Mouse (Mus musculus) intestine, postnatal 0 days (tissue): ENCODE results near the gene Prkcb. TPM values are rescaled to one million over a fixed set of nuclear protein-coding genes. Genes with fewer than 3 reads are reported as not detected.
"Not testable (repeated sequence)": the region's sequence is repeated elsewhere in the genome, so short reads cannot be mapped to it uniquely, and the experiment has no call there.

ENCODE experiments used
- ATAC-seq: fragments of 200-750 bp; cut with Nextera tagmentation; 2 replicates; pipeline ENCODE4 v1.8.0; 2017; ENCODE audit warnings: mild to moderate bottlenecking, moderate TSS enrichment, moderate library complexity
- H3K27ac ChIP-seq: fragments of 300-500 bp; sonication (generic); 2 replicates; pipeline ENCODE4 v1.5.1; 2014; ENCODE audit warnings: mild to moderate bottlenecking, low read depth, low read length, moderate library complexity
- H3K27me3 ChIP-seq: fragments of 300-500 bp; sonication (generic); replicated peaks from 2 replicates; pipeline ENCODE4 v1.6.1; 2014; ENCODE audit warnings: low read length, mixed read lengths; ENCODE audit not compliant: control insufficient read depth, insufficient read depth
- H3K36me3 ChIP-seq: fragments of 300-500 bp; sonication (generic); 2 replicates; pipeline ENCODE4 v1.6.1; 2014; ENCODE audit warnings: mild to moderate bottlenecking, moderate library complexity; ENCODE audit not compliant: control insufficient read depth, insufficient read depth
- H3K4me1 ChIP-seq: fragments of 300-500 bp; sonication (generic); replicated peaks from 2 replicates; pipeline ENCODE4 v1.6.1; 2014; ENCODE audit warnings: antibody characterized with exemption, low read length, mixed read lengths; ENCODE audit not compliant: control insufficient read depth, insufficient read depth
- H3K4me2 ChIP-seq: fragments of 300-500 bp; sonication (generic); replicated peaks from 2 replicates; pipeline ENCODE4 v1.6.1; 2014; ENCODE audit warnings: low read depth, mild to moderate bottlenecking, moderate library complexity
- H3K4me3 ChIP-seq: fragments of 300-500 bp; sonication (generic); 2 replicates; pipeline ENCODE4 v1.5.1; 2014; ENCODE audit warnings: low read depth, low read length
- H3K9ac ChIP-seq: fragments of 300-500 bp; sonication (generic); 2 replicates; pipeline ENCODE4 v1.6.1; 2014; ENCODE audit warnings: mild to moderate bottlenecking, low read depth, low read length
- H3K9me3 ChIP-seq: fragments of 300-500 bp; sonication (generic); 2 replicates; pipeline ENCODE4 v1.6.1; 2016; ENCODE audit warnings: mixed run types; ENCODE audit not compliant: control insufficient read depth
- CTCF ChIP-seq: sonication (generic); IDR thresholded peaks from 2 replicates; pipeline ENCODE4 v1.5.1; 2016; ENCODE audit warnings: low read depth, mild to moderate bottlenecking, control low read depth, antibody characterized with exemption, moderate library complexity
- WGBS: fragments of 180-500 bp; shearing (Covaris S2); extraction: QIAGEN DNeasy Blood & Tissue Kit; methylation state at CpG from one replicate; pipeline ENCODE4 v1.1.7; 2014; 5-methylcytosine and 5-hydroxymethylcytosine counted together
- polyA plus RNA-seq: library from polyadenylated mRNA; unstranded; fragments of >200 nt; fragmentation: Nextera tagmentation; extraction: Ambion mirVana; gene quantifications from 2 replicates; pipeline ENCODE4 v1.2.1, GENCODE M21; 2015

Prkcb gene
- 4.7 and 5.1 TPM in 2 replicates for polyA plus RNA-seq

- peaks cover 24% of the 10 kb centered on the region for H3K27me3 ChIP-seq
Observed at GRCm38 (mm10) chr7:122288605-122289242, at the start of gene Prkcb. Gene Prkcb (plus strand): TSS chr7:122288751.

DNA sequence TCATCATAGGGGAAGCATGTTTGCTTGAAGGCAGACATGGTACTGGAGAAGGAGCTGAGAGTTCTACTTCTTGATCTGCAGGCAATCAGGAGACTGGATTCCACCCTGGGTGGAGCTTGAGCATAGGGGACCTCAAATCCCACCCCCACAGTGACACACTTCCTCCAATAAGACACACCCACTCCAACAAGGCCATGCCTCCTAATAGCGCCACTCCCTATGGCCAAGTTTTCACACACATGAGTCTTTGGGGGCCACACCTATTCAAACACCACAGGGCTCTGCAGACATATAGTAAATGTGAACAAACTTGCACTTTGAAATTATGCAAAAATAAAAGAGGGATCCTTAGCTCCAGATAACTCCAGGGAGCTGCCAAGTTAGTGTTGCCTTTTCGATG is 49.6 kb upstream of the Prkcb start:
- no peak for ATAC-seq
- Histone ChIP-seq H3K4me1 (no peaks in the 10 kb centered on the region), H3K9me3 (no peaks in the 10 kb centered on the region), H3K27ac (no peak overlapping the region), H3K36me3 (no peaks in the 10 kb centered on the region), H3K9ac (no peak overlapping the region), H3K4me3 (no peak overlapping the region), H3K4me2 (no peak overlapping the region), H3K27me3 (no peaks in the 10 kb centered on the region)
- 73% methylated on average over 2 of the region's 2 CpGs for WGBS
- no peak for TF ChIP-seq CTCF

More at GRCm38 (mm10) chr7:122288605-122289242, at the start of gene Prkcb:
- Histone ChIP-seq H3K36me3 (no peaks in the 10 kb centered on the region), H3K4me2 (peak within 1 kb of the TSS; percentile 88), H3K9me3 (no peaks in the 10 kb centered on the region), H3K4me1 (no peaks in the 10 kb centered on the region), H3K4me3 (peak within 1 kb of the TSS; percentile 56), H3K27ac (no peak within 1 kb of the TSS), H3K9ac (peak within 1 kb of the TSS; percentile 31; the same call in 1 of the 2 replicates)
- 7% methylated on average over 37 of the region's 42 CpGs for WGBS
- peak; percentile 67 for ATAC-seq
- TF ChIP-seq CTCF, result no peak

DNA sequence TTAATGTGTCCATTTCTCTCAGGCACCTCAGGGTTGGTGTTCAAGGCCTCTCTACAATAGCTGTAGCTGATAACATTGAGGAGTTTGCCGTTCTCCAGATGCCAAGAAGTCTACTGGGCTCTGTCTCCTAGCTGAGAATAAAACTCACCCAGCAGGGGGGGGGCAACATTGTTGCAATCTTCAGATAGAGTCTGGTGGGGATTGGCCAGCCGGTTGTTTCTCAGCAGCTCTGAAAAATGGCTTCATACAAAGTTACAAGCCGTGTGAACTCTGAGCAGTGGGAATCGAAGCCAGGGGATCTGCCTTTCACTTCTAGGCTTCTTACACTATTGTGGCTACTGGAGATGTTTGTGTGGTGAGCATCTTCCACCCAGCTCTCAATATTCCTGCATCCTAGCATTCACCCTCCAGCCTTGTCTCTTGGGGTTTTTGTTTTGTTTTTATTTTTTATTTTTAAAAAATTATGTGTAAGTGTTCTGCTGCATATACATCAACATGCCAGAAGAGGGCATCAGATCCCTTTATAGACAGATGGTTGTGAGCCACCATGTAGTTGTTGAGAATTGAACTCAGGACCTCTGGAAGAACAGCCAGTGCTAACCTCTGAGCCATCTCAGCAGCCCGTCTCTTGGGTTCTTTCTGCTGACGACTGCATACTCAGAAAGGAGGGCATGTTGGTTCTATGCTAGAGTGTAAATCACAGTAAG is 48.0 kb upstream of the Prkcb start:
- TF ChIP-seq CTCF, result peak; percentile 16
- WGBS, result 69% methylated on average over 6 of the region's 6 CpGs

DNA sequence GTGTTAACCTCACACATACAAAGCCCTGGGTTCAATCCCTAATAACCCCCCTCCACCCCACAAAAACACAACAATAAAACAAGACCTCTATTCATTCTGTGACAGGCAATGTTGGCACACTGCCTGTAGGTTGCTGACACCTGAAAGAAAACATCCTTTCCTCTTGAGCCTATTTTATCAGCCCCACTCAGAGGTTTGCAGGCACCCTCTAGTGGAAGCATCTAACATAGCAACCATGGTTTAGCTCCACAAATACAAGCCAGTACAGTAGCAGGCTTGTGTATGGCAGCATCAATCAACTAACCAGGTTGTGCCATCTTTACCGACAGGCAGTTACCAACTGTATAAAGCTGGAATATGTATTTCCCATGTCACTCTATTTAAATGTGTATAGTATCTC is 46.3 kb upstream of the Prkcb start:
- no peak overlapping the region for H3K9ac ChIP-seq
- no peaks in the 10 kb centered on the region for H3K27me3 ChIP-seq
- TF ChIP-seq CTCF, result peak; percentile 96
- no peak overlapping the region for H3K27ac ChIP-seq
- no peaks in the 10 kb centered on the region for H3K4me1 ChIP-seq
- H3K36me3 ChIP-seq, result no peaks in the 10 kb centered on the region
- ATAC-seq, result peak; percentile 59
- no peaks in the 10 kb centered on the region for H3K9me3 ChIP-seq
- WGBS, result 46% methylated on average over 1 of the region's 1 CpGs
- no peak overlapping the region for H3K4me2 ChIP-seq
- H3K4me3 ChIP-seq, result no peak overlapping the region

More for the DNA sequence above, 48.0 kb upstream of the Prkcb start:
- no peak for ATAC-seq
- no peaks in the 10 kb centered on the region for H3K4me1 ChIP-seq
- no peak overlapping the region for H3K9ac ChIP-seq
- no peak overlapping the region for H3K4me3 ChIP-seq
- no peak overlapping the region for H3K4me2 ChIP-seq
- no peaks in the 10 kb centered on the region for H3K27me3 ChIP-seq
- H3K9me3 ChIP-seq, result no peaks in the 10 kb centered on the region
- H3K36me3 ChIP-seq, result no peaks in the 10 kb centered on the region
- no peak overlapping the region for H3K27ac ChIP-seq

GRCm38 (mm10) chr7:122242744-122243143 is 45.8 kb upstream of the Prkcb start:
- H3K4me1 ChIP-seq, H3K27me3 ChIP-seq, H3K9ac ChIP-seq, H3K36me3 ChIP-seq, ATAC-seq, H3K4me2 ChIP-seq, H3K4me3 ChIP-seq, H3K9me3 ChIP-seq, H3K27ac ChIP-seq: not testable (repeated sequence)

- Histone ChIP-seq H3K4me1 (no peaks in the 10 kb centered on the region), H3K9me3 (no peaks in the 10 kb centered on the region), H3K36me3 (no peaks in the 10 kb centered on the region), H3K4me3 (no peak overlapping the region), H3K4me2 (no peak overlapping the region), H3K27me3 (no peaks in the 10 kb centered on the region), H3K9ac (no peak overlapping the region), H3K27ac (no peak overlapping the region)
- ATAC-seq, result no peak
- TF ChIP-seq CTCF, result no peak
- 66% methylated on average over 7 of the region's 7 CpGs for WGBS
Observed at GRCm38 (mm10) chr7:122244166-122244565, 44.4 kb upstream of the Prkcb start.
